Mouse (Mus musculus): ENCODE data around the gene Fbxo46. TPM values are rescaled to one million over a fixed set of nuclear protein-coding genes. Genes with fewer than 3 reads are reported as not detected.
A peak's percentile ranks its signal among the peaks of the same experiment; 100 is the strongest.

Gene Fbxo46
- total RNA-seq, 2 experiments from 2014 or later = 13.7 to 14.6 TPM

- DNase-seq (ENCODE audit: low spot score in 2 of 2) = no peak
These were observed 27.1 kb upstream of the Fbxo46 start for GRCm38 (mm10) chr7:19092381-19093173.

GRCm38 (mm10) chr7:19093174-19093521 lies 26.5 kb upstream of the Fbxo46 start:
- DNase-seq (ENCODE audit: low spot score in 2 of 2) = peak; percentile 74 to 77

GRCm38 (mm10) chr7:19093537-19094385 lies 25.9 kb upstream of the Fbxo46 start:
- peak; percentile 89 to 95 for DNase-seq (ENCODE audit: low spot score in 2 of 2)

GRCm38 (mm10) chr7:19094471-19094825 lies 25.2 kb upstream of the Fbxo46 start, which contains the start of gene Six5:
Six5 (plus strand) TSS chr7:19094594.
- no peak for DNase-seq (ENCODE audit: low spot score in 2 of 2)

- DNase-seq (ENCODE audit: low spot score in 2 of 2) = no peak
These were observed 24.6 kb upstream of the Fbxo46 start for GRCm38 (mm10) chr7:19094826-19095750.

GRCm38 (mm10) chr7:19095751-19096110 lies 23.9 kb upstream of the Fbxo46 start:
- DNase-seq (ENCODE audit: low spot score in 2 of 2) = peak in 1 of 2 experiments; percentile 60

- DNase-seq (ENCODE audit: low spot score in 2 of 2) = no peak
These were observed 23.2 kb upstream of the Fbxo46 start for GRCm38 (mm10) chr7:19096421-19096976.

- DNase-seq (ENCODE audit: low spot score in 2 of 2) = no peak
These were observed 22.4 kb upstream of the Fbxo46 start for GRCm38 (mm10) chr7:19097217-19097616.

GRCm38 (mm10) chr7:19097863-19098262 lies 21.8 kb upstream of the Fbxo46 start:
- no peak for DNase-seq (ENCODE audit: low spot score in 2 of 2)

- DNase-seq (ENCODE audit: low spot score in 2 of 2) = no peak
These were observed 20.8 kb upstream of the Fbxo46 start for GRCm38 (mm10) chr7:19098811-19099210.

GRCm38 (mm10) chr7:19100290-19100689 lies 19.4 kb upstream of the Fbxo46 start:
- DNase-seq (ENCODE audit: low spot score in 2 of 2) = no peak

- DNase-seq (ENCODE audit: low spot score in 2 of 2) = no peak
These were observed 15.9 kb upstream of the Fbxo46 start for GRCm38 (mm10) chr7:19103741-19104140.

GRCm38 (mm10) chr7:19104486-19104885 lies 15.2 kb upstream of the Fbxo46 start:
- DNase-seq (ENCODE audit: low spot score in 2 of 2) = no peak

GRCm38 (mm10) chr7:19107436-19107835 lies 12.2 kb upstream of the Fbxo46 start:
- DNase-seq (ENCODE audit: low spot score in 2 of 2) = no peak

- DNase-seq (ENCODE audit: low spot score in 2 of 2) = no peak
These were observed 10.1 kb upstream of the Fbxo46 start for GRCm38 (mm10) chr7:19109565-19109964.

GRCm38 (mm10) chr7:19118028-19118771 lies 1.5 kb upstream of the Fbxo46 start, which contains the start of gene Gm4969:
Gm4969 (minus strand) TSS chr7:19118368.
- DNase-seq (ENCODE audit: low spot score in 2 of 2) = no peak

- DNase-seq (ENCODE audit: low spot score in 2 of 2) = no peak
These were observed 576 bp upstream of the Fbxo46 start for GRCm38 (mm10) chr7:19119083-19119482.

- DNase-seq (ENCODE audit: low spot score in 2 of 2) = no peak
These were observed 2.0 kb downstream of the Fbxo46 start for GRCm38 (mm10) chr7:19121686-19122085.

- no peak for DNase-seq (ENCODE audit: low spot score in 2 of 2)
These were observed 5.1 kb downstream of the Fbxo46 start for GRCm38 (mm10) chr7:19124713-19125112.

GRCm38 (mm10) chr7:19127744-19128143 lies 8.1 kb downstream of the Fbxo46 start:
- no peak for DNase-seq (ENCODE audit: low spot score in 2 of 2)
